ENCODE assay signal across 22 mouse cellular contexts in the genomic region with DNA sequence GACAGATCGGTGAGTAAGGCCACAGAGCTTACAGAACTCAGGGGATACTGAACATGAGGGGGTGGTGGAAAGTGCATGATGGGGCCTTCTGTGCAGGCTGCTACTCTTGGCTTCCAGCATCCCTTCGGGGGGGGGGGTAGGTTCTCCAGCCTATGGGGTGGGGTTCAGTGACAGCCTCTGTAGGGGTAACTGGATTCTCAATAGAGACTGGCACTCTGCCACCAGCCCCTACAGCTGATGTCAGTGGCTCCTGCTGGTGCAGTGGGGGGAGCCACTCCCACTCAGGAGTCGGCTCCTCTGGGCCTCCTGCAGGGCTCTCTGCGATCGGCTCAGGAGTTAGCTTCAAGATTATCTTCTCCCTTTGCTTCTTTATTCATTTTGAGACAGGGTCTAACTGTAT. TPM values are rescaled to one million over a fixed set of nuclear protein-coding genes. Genes with fewer than 3 reads are reported as not detected.
DNase-seq lines count a peak whose midpoint lies in the region; ATAC-seq and TF ChIP-seq lines count a peak whose summit lies in the region.
"Had no signal": no experiment of that assay in that cellular context is flagged by ENCODE, and none has a peak within 500 bp of the region (broad histone marks: within the 10 kb centered on the region; RNA-seq: fewer than 3 reads in every experiment).

No protein-coding gene starts in this region.

- H3K4me2 ChIP-seq in forebrain, embryonic 13.5 days, result no peak overlapping the region
- no peak overlapping the region for H3K4me2 ChIP-seq in forebrain, embryonic 12.5 days
- no peak overlapping the region for H3K4me2 ChIP-seq in hindbrain, embryonic 12.5 days (replicated peaks)
- no peak overlapping the region for H3K4me2 ChIP-seq in hindbrain, embryonic 14.5 days (replicated peaks)
- no peak overlapping the region for H3K4me2 ChIP-seq in neural tube, embryonic 13.5 days
- no peak overlapping the region for H3K4me2 ChIP-seq in neural tube, embryonic 15.5 days
- no peak overlapping the region for H3K4me2 ChIP-seq in forebrain, postnatal 0 days (ENCODE audit: low read depth)
- H3K4me2 ChIP-seq: hindbrain, embryonic 15.5 days; kidney, embryonic 15.5 days; limb, embryonic 12.5 days; liver, embryonic 12.5 days; lung, embryonic 14.5 days had no signal

- WGBS in forebrain, embryonic 13.5 days, result 62% methylated on average over 5 of the region's 5 CpGs
- 68% methylated on average over 5 of the region's 5 CpGs for WGBS in forebrain, embryonic 12.5 days
- 64% methylated on average over 5 of the region's 5 CpGs for WGBS in hindbrain, embryonic 12.5 days
- WGBS in hindbrain, embryonic 14.5 days, result 53% methylated on average over 5 of the region's 5 CpGs
- 59% methylated on average over 5 of the region's 5 CpGs for WGBS in neural tube, embryonic 13.5 days
- WGBS in neural tube, embryonic 15.5 days, result 50% methylated on average over 5 of the region's 5 CpGs
- 36% methylated on average over 5 of the region's 5 CpGs for WGBS in forebrain, postnatal 0 days

- H3K27ac ChIP-seq in forebrain, embryonic 13.5 days, result peak overlapping the region; percentile 65; the same call in 1 of the 2 replicates
- H3K27ac ChIP-seq in forebrain, embryonic 12.5 days, result no peak overlapping the region
- no peak overlapping the region for H3K27ac ChIP-seq in hindbrain, embryonic 12.5 days
- H3K27ac ChIP-seq in hindbrain, embryonic 14.5 days, result no peak overlapping the region
- 0 out of 2 replicates have a peak overlapping the region, but pooled peaks have one; percentile 3 for H3K27ac ChIP-seq in neural tube, embryonic 13.5 days (replicated peaks)
- H3K27ac ChIP-seq in neural tube, embryonic 15.5 days (replicated peaks), result no peak overlapping the region
- no peak overlapping the region for H3K27ac ChIP-seq in forebrain, postnatal 0 days (ENCODE audit: low read depth, low read length)
- H3K27ac ChIP-seq: heart, adult 2 months; hindbrain, embryonic 15.5 days; kidney, embryonic 15.5 days; limb, embryonic 12.5 days; liver, embryonic 12.5 days had no signal

- ATAC-seq in forebrain, embryonic 13.5 days, result no peak
- ATAC-seq in forebrain, embryonic 12.5 days (ENCODE audit: low FRiP score), result no peak
- ATAC-seq in hindbrain, embryonic 12.5 days (ENCODE audit: low FRiP score), result no peak
- no peak for ATAC-seq in hindbrain, embryonic 14.5 days (ENCODE audit: low FRiP score)
- no peak; the same call in 1 of the 2 replicates for ATAC-seq in neural tube, embryonic 13.5 days (ENCODE audit: low read depth)
- ATAC-seq in neural tube, embryonic 15.5 days (ENCODE audit: low FRiP score), result no peak
- ATAC-seq in forebrain, postnatal 0 days, result 0 out of 2 replicates have a peak, but pooled peaks have one; percentile 25
- ATAC-seq: intestine, embryonic 16.5 days; liver, embryonic 12.5 days had no signal

- no peak overlapping the region for H3K4me3 ChIP-seq in forebrain, embryonic 13.5 days
- no peak overlapping the region for H3K4me3 ChIP-seq in forebrain, embryonic 12.5 days (replicated peaks)
- H3K4me3 ChIP-seq in hindbrain, embryonic 12.5 days, result no peak overlapping the region
- no peak overlapping the region for H3K4me3 ChIP-seq in hindbrain, embryonic 14.5 days (replicated peaks; ENCODE audit: low read length)
- H3K4me3 ChIP-seq in neural tube, embryonic 13.5 days, result no peak overlapping the region
- no peak overlapping the region for H3K4me3 ChIP-seq in neural tube, embryonic 15.5 days (replicated peaks)
- H3K4me3 ChIP-seq in forebrain, postnatal 0 days (ENCODE audit: low read depth, low read length), result no peak overlapping the region
- H3K4me3 ChIP-seq: heart, adult 2 months; hindbrain, embryonic 15.5 days; kidney, embryonic 15.5 days; limb, embryonic 12.5 days; liver, embryonic 12.5 days had no signal

- TF ChIP-seq CTCF in forebrain, postnatal 0 days (IDR thresholded peaks at IDR 0.05; ENCODE audit: low read depth), result no peak

- no peak overlapping the region for H3K9ac ChIP-seq in forebrain, embryonic 13.5 days
- no peak overlapping the region for H3K9ac ChIP-seq in forebrain, embryonic 12.5 days
- 0 out of 2 replicates have a peak overlapping the region, but pooled peaks have one; percentile 18 for H3K9ac ChIP-seq in hindbrain, embryonic 12.5 days
- no peak overlapping the region for H3K9ac ChIP-seq in hindbrain, embryonic 14.5 days
- H3K9ac ChIP-seq in neural tube, embryonic 13.5 days, result no peak overlapping the region
- H3K9ac ChIP-seq in neural tube, embryonic 15.5 days (replicated peaks), result no peak overlapping the region
- H3K9ac ChIP-seq in forebrain, postnatal 0 days, result no peak overlapping the region
- H3K9ac ChIP-seq: hindbrain, embryonic 15.5 days; kidney, embryonic 15.5 days; limb, embryonic 12.5 days; liver, embryonic 12.5 days; lung, embryonic 14.5 days had no signal

- H3K27me3 ChIP-seq in forebrain, embryonic 13.5 days, result no peaks in the 10 kb centered on the region
- H3K27me3 ChIP-seq in forebrain, embryonic 12.5 days, result no peaks in the 10 kb centered on the region
- H3K27me3 ChIP-seq in hindbrain, embryonic 12.5 days, result no peaks in the 10 kb centered on the region
- H3K27me3 ChIP-seq in hindbrain, embryonic 14.5 days (ENCODE audit: control insufficient read depth, insufficient read depth, low read length), result no peaks in the 10 kb centered on the region
- no peaks in the 10 kb centered on the region for H3K27me3 ChIP-seq in neural tube, embryonic 13.5 days
- H3K27me3 ChIP-seq in neural tube, embryonic 15.5 days (replicated peaks), result no peaks in the 10 kb centered on the region
- no peaks in the 10 kb centered on the region for H3K27me3 ChIP-seq in forebrain, postnatal 0 days (ENCODE audit: insufficient read depth, low read length)
- H3K27me3 ChIP-seq: hindbrain, embryonic 15.5 days; kidney, embryonic 15.5 days; limb, embryonic 12.5 days; liver, embryonic 12.5 days had no signal

- H3K4me1 ChIP-seq in forebrain, embryonic 13.5 days, result peaks cover 37% of the 10 kb centered on the region
- peaks cover 19% of the 10 kb centered on the region for H3K4me1 ChIP-seq in forebrain, embryonic 12.5 days
- peaks cover 4% of the 10 kb centered on the region; the same call in 1 of the 2 replicates for H3K4me1 ChIP-seq in hindbrain, embryonic 12.5 days
- H3K4me1 ChIP-seq in hindbrain, embryonic 14.5 days (replicated peaks; ENCODE audit: control insufficient read depth, insufficient read depth, low read length), result 0 out of 2 replicates have a peak, but pooled peaks cover 3% of the 10 kb centered on the region
- peaks cover 19% of the 10 kb centered on the region for H3K4me1 ChIP-seq in neural tube, embryonic 13.5 days (replicated peaks)
- no peaks in the 10 kb centered on the region for H3K4me1 ChIP-seq in neural tube, embryonic 15.5 days
- no peaks in the 10 kb centered on the region for H3K4me1 ChIP-seq in forebrain, postnatal 0 days (ENCODE audit: insufficient read depth)
- H3K4me1 ChIP-seq: kidney, embryonic 15.5 days; liver, embryonic 12.5 days had no signal

- no peaks in the 10 kb centered on the region for H3K9me3 ChIP-seq in forebrain, embryonic 13.5 days (replicated peaks)
- H3K9me3 ChIP-seq in forebrain, embryonic 12.5 days, result no peaks in the 10 kb centered on the region
- H3K9me3 ChIP-seq in hindbrain, embryonic 12.5 days (replicated peaks), result no peaks in the 10 kb centered on the region
- no peaks in the 10 kb centered on the region for H3K9me3 ChIP-seq in hindbrain, embryonic 14.5 days (ENCODE audit: control insufficient read depth, low read length)
- no peaks in the 10 kb centered on the region for H3K9me3 ChIP-seq in neural tube, embryonic 13.5 days
- H3K9me3 ChIP-seq in neural tube, embryonic 15.5 days (replicated peaks), result no peaks in the 10 kb centered on the region
- no peaks in the 10 kb centered on the region for H3K9me3 ChIP-seq in forebrain, postnatal 0 days (ENCODE audit: low read length)
- H3K9me3 ChIP-seq: hindbrain, embryonic 15.5 days; kidney, embryonic 15.5 days; limb, embryonic 12.5 days; liver, embryonic 12.5 days had no signal

- no peak for DNase-seq in hindbrain, embryonic 14.5 days (ENCODE audit: low spot score)
- DNase-seq in forebrain, postnatal 0 days, result no peak
- no peak for DNase-seq in c-Kit-positive CD71-positive TER-119-positive erythroid progenitor cells, embryonic 14.5 days (ENCODE audit: low spot score)
- DNase-seq: adrenal gland, postnatal 25 days; B cell, adult 2 months; gastrocnemius, postnatal 10 days; heart, adult 2 months; heart, postnatal 10 days; lung, embryonic 14.5 days; lung, postnatal 36 days; spleen, adult 18-20 months; thymus, postnatal 25 days had no signal

- peaks cover 56% of the 10 kb centered on the region for H3K36me3 ChIP-seq in forebrain, embryonic 13.5 days (ENCODE audit: poor library complexity, severe bottlenecking)
- peaks cover 43% of the 10 kb centered on the region for H3K36me3 ChIP-seq in forebrain, embryonic 12.5 days (replicated peaks)
- H3K36me3 ChIP-seq in hindbrain, embryonic 12.5 days, result peaks cover 57% of the 10 kb centered on the region
- peaks cover 62% of the 10 kb centered on the region for H3K36me3 ChIP-seq in hindbrain, embryonic 14.5 days (replicated peaks; ENCODE audit: control insufficient read depth, insufficient read depth)
- peaks cover 57% of the 10 kb centered on the region for H3K36me3 ChIP-seq in neural tube, embryonic 13.5 days
- peaks cover 46% of the 10 kb centered on the region for H3K36me3 ChIP-seq in neural tube, embryonic 15.5 days
- peaks cover 33% of the 10 kb centered on the region for H3K36me3 ChIP-seq in forebrain, postnatal 0 days (ENCODE audit: insufficient read depth)
- H3K36me3 ChIP-seq: liver, embryonic 12.5 days had no signal

RNA-seq across cellular contexts. Expression of gene Ncs1, which starts 32.9 kb away (rescaled TPM):
- 72.7 and 77.6 TPM in 2 replicates for polyA plus RNA-seq in forebrain, embryonic 13.5 days (2015; fragmentation: Nextera tagmentation; extraction: Ambion mirVana)
- polyA plus RNA-seq in forebrain, embryonic 12.5 days (2016; fragmentation: Nextera tagmentation; extraction: Ambion mirVana), result 65.3 and 70.0 TPM in 2 replicates
- 99.8 and 107 TPM in 2 replicates for polyA plus RNA-seq in hindbrain, embryonic 12.5 days (2016; fragmentation: Nextera tagmentation; extraction: Ambion mirVana)
- 213 TPM in 2 replicates for polyA plus RNA-seq in hindbrain, embryonic 14.5 days (2014; fragmentation: Nextera tagmentation; extraction: Ambion mirVana)
- 137 and 153 TPM in 2 replicates for polyA plus RNA-seq in neural tube, embryonic 13.5 days (2015; fragmentation: Nextera tagmentation; extraction: Ambion mirVana)
- polyA plus RNA-seq in neural tube, embryonic 15.5 days (2015; fragmentation: Nextera tagmentation; extraction: Ambion mirVana), result 145 and 179 TPM in 2 replicates
- total RNA-seq in forebrain, postnatal 0 days (2014; rRNA removed), result 139 and 164 TPM in 2 replicates
- polyA plus RNA-seq in forebrain, postnatal 0 days (2015; fragmentation: Nextera tagmentation; extraction: Ambion mirVana), result 133 and 149 TPM in 2 replicates

RNA-seq across cellular contexts. Expression of gene Hmcn2, which starts 35.7 kb away (rescaled TPM):
- polyA plus RNA-seq in forebrain, embryonic 13.5 days (2015; fragmentation: Nextera tagmentation; extraction: Ambion mirVana), result 0.06 and 0.16 TPM in 2 replicates
- polyA plus RNA-seq in forebrain, embryonic 12.5 days (2016; fragmentation: Nextera tagmentation; extraction: Ambion mirVana), result 0.08 and 0.09 TPM in 2 replicates
- polyA plus RNA-seq in hindbrain, embryonic 12.5 days (2016; fragmentation: Nextera tagmentation; extraction: Ambion mirVana), result 0.30 and 0.33 TPM in 2 replicates
- polyA plus RNA-seq in hindbrain, embryonic 14.5 days (2014; fragmentation: Nextera tagmentation; extraction: Ambion mirVana), result 0.14 and 0.37 TPM in 2 replicates
- polyA plus RNA-seq in neural tube, embryonic 13.5 days (2015; fragmentation: Nextera tagmentation; extraction: Ambion mirVana), result 0.06 and 0.32 TPM in 2 replicates
- 0.44 and 0.51 TPM in 2 replicates for polyA plus RNA-seq in neural tube, embryonic 15.5 days (2015; fragmentation: Nextera tagmentation; extraction: Ambion mirVana)
- 0.23 and 0.24 TPM in 2 replicates for total RNA-seq in forebrain, postnatal 0 days (2014; rRNA removed)
- polyA plus RNA-seq in forebrain, postnatal 0 days (2015; fragmentation: Nextera tagmentation; extraction: Ambion mirVana), result 0.33 and 0.39 TPM in 2 replicates
- polyA plus RNA-seq: limb, embryonic 12.5 days had no signal

Comparison
In these comparisons a context has a peak if more than half of its experiments do, and no peak if none do; other contexts are left out.
1. H3K27ac ChIP-seq: peak in forebrain, embryonic 13.5 days (single experiment) and neural tube, embryonic 13.5 days (single experiment); none in forebrain, embryonic 12.5 days (single experiment), hindbrain, embryonic 12.5 days (single experiment), hindbrain, embryonic 14.5 days (single experiment), neural tube, embryonic 15.5 days (single experiment) and forebrain, postnatal 0 days (single experiment).